Mouse (Mus musculus) CH12.LX (cell line): Measurements from ENCODE around the gene Apex1. TPM values are rescaled to one million over a fixed set of nuclear protein-coding genes. Genes with fewer than 3 reads are reported as not detected.
"Not testable (repeated sequence)": the region's sequence is repeated elsewhere in the genome, so short reads cannot be mapped to it uniquely, and the experiment has no call there.

Experiments used
- DNase-seq: peaks from one replicate; pipeline ENCODE4 v3.0.0-alpha.2; 2013; ENCODE audit errors: extremely low read depth
- H3K27ac ChIP-seq: 2 replicates; pipeline ENCODE4 v1.5.1; 2012; ENCODE audit warnings: low read depth, mild to moderate bottlenecking, control low read depth, moderate library complexity; ENCODE audit not compliant: insufficient read depth
- H3K27me3 ChIP-seq: replicated peaks from 2 replicates; pipeline ENCODE3; 2012; ENCODE audit warnings: inconsistent platforms
- H3K36me3 ChIP-seq, 2 experiments: replicated peaks in 1 of 2; 2 replicates each; pipeline versions ENCODE3 to v1.6.1; 2012; ENCODE audit warnings: inconsistent platforms in 1 of 2, low read length in 1 of 2, mild to moderate bottlenecking in 1 of 2, mixed read lengths in 1 of 2, moderate library complexity in 1 of 2; ENCODE audit not compliant: control insufficient read depth in 1 of 2, insufficient read depth in 1 of 2
- H3K4me1 ChIP-seq, 2 experiments: 2 replicates each; pipeline ENCODE4 v1.6.1; 2012; ENCODE audit warnings: inconsistent platforms in 1 of 2, moderate library complexity in 1 of 2; ENCODE audit not compliant: insufficient read depth in 2 of 2, control insufficient read depth in 1 of 2
- H3K4me2 ChIP-seq: 2 replicates; pipeline ENCODE4 v1.6.1; 2012; ENCODE audit warnings: low read depth, mild to moderate bottlenecking, control low read depth; ENCODE audit not compliant: poor library complexity, insufficient read depth, severe bottlenecking
- H3K4me3 ChIP-seq, 3 experiments: fragments of 150-350 bp in 1 of 3; sonication (generic) in 1 of 3; replicated peaks in 1 of 3; 2 replicates each; pipeline versions ENCODE3 to v1.5.1; 2011 to 2012; ENCODE audit warnings: low read depth in 2 of 3, low read length in 2 of 3, mild to moderate bottlenecking in 2 of 3, moderate library complexity in 2 of 3, control low read depth in 1 of 3, improper control_type of control experiment in 1 of 3, inconsistent platforms in 1 of 3, mixed read lengths in 1 of 3; ENCODE audit not compliant: poor library complexity in 1 of 3
- H3K79me2 ChIP-seq: replicated peaks from 2 replicates; pipeline ENCODE4 v1.6.1; 2012; ENCODE audit warnings: mild to moderate bottlenecking, moderate library complexity; ENCODE audit not compliant: control insufficient read depth, poor library complexity, insufficient read depth, severe bottlenecking; ENCODE audit errors: extremely low read depth
- H3K9ac ChIP-seq: 2 replicates; pipeline ENCODE4 v1.6.1; 2012; ENCODE audit warnings: low read depth, mild to moderate bottlenecking, control low read depth, moderate library complexity; ENCODE audit not compliant: insufficient read depth
- H3K9me3 ChIP-seq: replicated peaks from 2 replicates; pipeline ENCODE3; 2012; ENCODE audit warnings: low read length, inconsistent platforms, mixed read lengths
- CHD1 ChIP-seq: IDR thresholded peaks from 2 replicates; pipeline ENCODE4 v1.6.1; 2012; ENCODE audit warnings: low read depth, low read length, improper control_type of control experiment, inconsistent platforms
- E2F4 ChIP-seq: IDR thresholded peaks from 2 replicates; pipeline ENCODE4 v1.6.1; 2011; ENCODE audit warnings: low read depth, low read length, improper control_type of control experiment; ENCODE audit not compliant: insufficient replicate concordance
- ETS1 ChIP-seq: conservative IDR thresholded peaks from 2 replicates; pipeline ENCODE4 v1.6.1; 2012; ENCODE audit warnings: low read depth, mild to moderate bottlenecking, inconsistent platforms, low read length, improper control_type of control experiment, moderate library complexity
- MAFK ChIP-seq: IDR thresholded peaks from 2 replicates; pipeline ENCODE4 v1.6.1; 2011; ENCODE audit warnings: low read length, improper control_type of control experiment; ENCODE audit not compliant: insufficient replicate concordance
- MYC ChIP-seq: IDR thresholded peaks from 2 replicates; pipeline ENCODE4 v1.6.1; 2011; ENCODE audit warnings: low read depth, mild to moderate bottlenecking, improper control_type of control experiment, low read length
- NELFE ChIP-seq: IDR thresholded peaks from 2 replicates; pipeline ENCODE4 v1.6.1; 2011; ENCODE audit warnings: low read depth, low read length, improper control_type of control experiment
- NRF1 ChIP-seq: IDR thresholded peaks from 2 replicates; pipeline ENCODE4 v1.6.1; 2014; ENCODE audit warnings: low read depth, mild to moderate bottlenecking, inconsistent platforms, low read length, improper control_type of control experiment, moderate library complexity
- RCOR1 ChIP-seq: conservative IDR thresholded peaks from 2 replicates; pipeline ENCODE4 v1.6.1; 2012; ENCODE audit warnings: low read depth, mild to moderate bottlenecking, inconsistent platforms, low read length, improper control_type of control experiment
- SIN3A ChIP-seq: IDR thresholded peaks from 2 replicates; pipeline ENCODE4 v1.6.1; 2012; ENCODE audit warnings: low read length, improper control_type of control experiment, inconsistent platforms
- TBP ChIP-seq: conservative IDR thresholded peaks from 2 replicates; pipeline ENCODE4 v1.6.1; 2011; ENCODE audit warnings: low read depth, low read length, improper control_type of control experiment
- TCF12 ChIP-seq: IDR thresholded peaks from 2 replicates; pipeline ENCODE4 v1.6.1; 2014; ENCODE audit warnings: low read depth, mild to moderate bottlenecking, inconsistent platforms, low read length, improper control_type of control experiment
- dilution Hi-C: fragments of 300-500 bp; cut with MboI; formaldehyde crosslinking; loops from 2 replicates; pipeline ENCODE4 v1.14.3; 2020; ENCODE audit warnings: low sequenced_read_pairs; ENCODE audit not compliant: extremely low pct_unique_long_range_greater_than_20kb, extremely low pct_ligation_motif_present
- in situ Hi-C: fragments of 300-500 bp; cut with MboI; formaldehyde crosslinking; loops from 3 replicates; pipeline ENCODE4 v1.14.3; 2019; ENCODE audit warnings: low sequenced_read_pairs, low pct_ligation_motif_present, low pct_unique_long_range_greater_than_20kb, mixed read lengths
- polyA plus RNA-seq: library from polyadenylated mRNA; unstranded; fragments of >175 nt; gene quantifications from 2 replicates; pipeline ENCODE4 v1.2.1, GENCODE M21; 2012; ENCODE audit warnings: low read depth; ENCODE audit not compliant: insufficient read length
- total RNA-seq, 2 experiments: library from RNA; depleted of rRNA; stranded (reverse); fragments of 300-350 nt in 1 of 2; fragments of >200 nt in 1 of 2; gene quantifications; 2 replicates each; pipeline ENCODE4 v1.2.3; 2012 to 2014

Gene Apex1
- total and polyA plus RNA-seq, 3 experiments = 178 to 427 (median 353) TPM

DNA sequence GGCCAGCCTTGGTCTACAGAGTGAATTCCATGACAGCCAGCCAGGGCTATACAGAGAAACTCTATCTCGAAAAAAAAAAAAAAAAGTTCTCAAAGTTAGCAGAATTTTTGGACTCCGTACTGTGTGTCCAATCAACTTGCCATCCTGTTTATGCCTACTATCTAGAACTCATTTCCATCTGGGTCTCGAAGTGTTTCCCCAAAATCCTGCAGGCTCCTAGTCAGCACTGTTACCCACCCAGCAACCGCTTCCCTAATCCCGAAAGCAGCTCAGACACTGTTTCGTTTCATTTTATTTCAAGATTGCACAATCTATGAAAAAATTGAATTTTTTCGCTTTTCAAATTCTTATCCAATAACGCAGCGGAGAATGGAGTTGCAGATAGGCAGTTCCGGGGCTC lies 30.7 kb downstream of the Apex1 start:
- no peaks in the 10 kb centered on the region for H3K4me1 ChIP-seq
- no peaks in the 10 kb centered on the region for H3K27me3 ChIP-seq
- no peak for DNase-seq
- no peak for TF ChIP-seq MYC
- TF ChIP-seq RCOR1 = no peak
- TF ChIP-seq E2F4 = no peak
- TF ChIP-seq MAFK = no peak
- no peak for TF ChIP-seq TBP
- TF ChIP-seq NELFE = no peak
- no peak for TF ChIP-seq ETS1
- no peak for TF ChIP-seq CHD1
- no peak for TF ChIP-seq NRF1
- no peak for TF ChIP-seq SIN3A
- TF ChIP-seq TCF12 = no peak
- TF ChIP-seq, all 38 proteins: peak for 0
- H3K9ac ChIP-seq = no peak overlapping the region
- no peak overlapping the region for H3K27ac ChIP-seq
- H3K79me2 ChIP-seq = no peaks in the 10 kb centered on the region
- no peaks in the 10 kb centered on the region for H3K9me3 ChIP-seq
- dilution Hi-C loops = no loop called here
- H3K36me3 ChIP-seq = peaks cover 9 to 11% of the 10 kb centered on the region in 2 experiments
- H3K4me2 ChIP-seq = no peak overlapping the region
- in situ Hi-C loops = no loop called here
- H3K4me3 ChIP-seq = no peak overlapping the region

DNA sequence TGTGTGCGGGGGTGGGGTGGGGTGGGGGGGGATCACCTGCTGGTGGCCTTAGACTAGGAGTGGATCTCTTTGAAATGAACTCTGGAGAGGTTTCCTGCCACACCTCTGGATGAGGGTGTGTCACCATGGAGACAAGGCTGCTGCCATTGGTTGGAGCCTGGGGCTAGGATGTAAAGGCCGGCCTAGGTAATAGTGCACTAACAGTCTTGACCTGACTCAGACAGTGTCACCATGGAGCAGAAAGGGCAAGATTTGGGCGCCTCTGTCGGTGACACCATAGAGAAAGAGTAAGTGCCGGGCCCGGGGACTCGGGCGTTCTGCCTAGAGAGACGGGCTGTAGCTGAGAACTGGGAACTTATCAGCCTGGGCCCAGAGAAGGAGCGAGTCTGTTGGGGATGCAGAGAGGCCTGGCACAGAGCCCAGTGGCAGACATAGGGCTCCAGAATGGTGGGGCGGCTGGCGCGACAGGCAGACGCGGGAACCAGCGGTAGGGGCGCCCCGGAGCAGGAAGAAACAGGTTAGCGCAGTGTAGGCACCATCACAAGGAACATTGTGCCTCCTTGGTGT lies 31.3 kb downstream of the Apex1 start, which contains the start of gene Pnp2:
Gene Pnp2, plus strand, starts transcription at position 51 of the 567 bp plus-strand sequence.
- H3K36me3 ChIP-seq, H3K4me2 ChIP-seq, H3K4me1 ChIP-seq, H3K9me3 ChIP-seq, DNase-seq, H3K79me2 ChIP-seq, H3K27ac ChIP-seq, dilution Hi-C loops, H3K4me3 ChIP-seq, in situ Hi-C loops, H3K9ac ChIP-seq, H3K27me3 ChIP-seq: not testable (repeated sequence)

GRCm38 (mm10) chr14:50956724-50957123 lies 32.0 kb downstream of the Apex1 start:
- H3K79me2 ChIP-seq, H3K4me2 ChIP-seq, H3K9me3 ChIP-seq, H3K27me3 ChIP-seq, H3K36me3 ChIP-seq, H3K4me3 ChIP-seq, dilution Hi-C loops, H3K4me1 ChIP-seq, H3K27ac ChIP-seq, H3K9ac ChIP-seq, in situ Hi-C loops, DNase-seq: not testable (repeated sequence)

DNA sequence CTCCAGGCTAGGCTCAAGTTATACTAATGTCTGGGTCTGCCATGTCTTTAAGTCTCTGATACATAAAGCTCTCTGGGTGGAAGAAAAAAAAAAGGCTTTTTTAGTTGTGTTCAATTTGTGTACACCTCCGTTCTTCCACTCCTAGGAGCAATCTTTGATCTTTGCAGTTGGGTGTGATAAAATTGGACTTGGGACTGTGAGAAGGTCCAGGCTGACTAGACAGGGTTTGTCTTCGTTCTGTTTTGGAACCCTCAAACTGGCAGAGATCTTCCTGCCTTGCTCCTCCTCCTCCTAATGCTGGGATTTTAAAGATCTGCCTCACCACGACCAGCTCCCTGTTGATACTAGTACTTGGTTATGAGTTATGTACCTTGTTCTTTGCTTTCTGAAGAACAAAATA lies 32.4 kb downstream of the Apex1 start:
- dilution Hi-C loops, H3K9ac ChIP-seq, H3K27ac ChIP-seq, H3K79me2 ChIP-seq, H3K4me1 ChIP-seq, H3K4me3 ChIP-seq, H3K9me3 ChIP-seq, H3K36me3 ChIP-seq, DNase-seq, H3K4me2 ChIP-seq, in situ Hi-C loops, H3K27me3 ChIP-seq: not testable (repeated sequence)

DNA sequence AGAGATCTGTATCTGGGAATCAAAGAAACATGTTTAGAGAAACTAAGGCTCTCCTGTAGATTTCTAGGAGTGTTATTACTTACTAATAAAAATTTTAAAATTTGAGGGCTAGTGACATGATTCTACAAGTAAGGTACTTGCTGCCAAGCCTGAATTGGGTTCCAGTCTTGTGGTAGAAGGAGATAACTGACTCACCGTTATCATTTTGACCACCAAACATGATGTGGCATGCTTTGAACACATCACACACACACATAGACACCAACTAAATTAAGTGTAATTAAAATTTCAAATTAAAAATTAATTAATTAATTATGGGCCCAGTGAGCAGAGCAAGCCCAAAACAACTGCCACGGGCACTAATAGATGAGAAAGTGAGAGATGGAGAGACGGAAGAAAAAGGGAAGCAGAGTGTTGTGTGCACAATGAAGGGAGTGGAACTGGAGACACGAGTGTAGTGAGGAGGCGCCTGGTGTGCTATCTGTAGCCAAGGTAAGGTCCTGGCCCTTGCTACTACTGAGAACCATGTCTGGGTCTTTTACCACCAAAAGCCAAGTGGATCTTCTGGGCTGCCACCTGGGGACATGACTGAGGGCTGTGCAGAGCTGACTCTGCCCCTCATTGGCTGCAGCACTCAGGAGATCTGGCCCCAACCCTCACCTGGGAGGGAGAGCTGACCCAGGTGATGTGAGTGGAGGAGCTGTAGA lies 33.7 kb downstream of the Apex1 start:
- H3K4me1 ChIP-seq, H3K9me3 ChIP-seq, H3K36me3 ChIP-seq, H3K27ac ChIP-seq, H3K79me2 ChIP-seq, in situ Hi-C loops, dilution Hi-C loops, DNase-seq, H3K27me3 ChIP-seq, H3K4me2 ChIP-seq, H3K4me3 ChIP-seq, H3K9ac ChIP-seq: not testable (repeated sequence)
